Mouse (Mus musculus): ENCODE data around the gene Ppm1h. TPM values are rescaled to one million over a fixed set of nuclear protein-coding genes. Genes with fewer than 3 reads are reported as not detected.

The Ppm1h gene
- polyA plus RNA-seq, 1 experiment from 2014 or later, result 4.9 TPM

DNA sequence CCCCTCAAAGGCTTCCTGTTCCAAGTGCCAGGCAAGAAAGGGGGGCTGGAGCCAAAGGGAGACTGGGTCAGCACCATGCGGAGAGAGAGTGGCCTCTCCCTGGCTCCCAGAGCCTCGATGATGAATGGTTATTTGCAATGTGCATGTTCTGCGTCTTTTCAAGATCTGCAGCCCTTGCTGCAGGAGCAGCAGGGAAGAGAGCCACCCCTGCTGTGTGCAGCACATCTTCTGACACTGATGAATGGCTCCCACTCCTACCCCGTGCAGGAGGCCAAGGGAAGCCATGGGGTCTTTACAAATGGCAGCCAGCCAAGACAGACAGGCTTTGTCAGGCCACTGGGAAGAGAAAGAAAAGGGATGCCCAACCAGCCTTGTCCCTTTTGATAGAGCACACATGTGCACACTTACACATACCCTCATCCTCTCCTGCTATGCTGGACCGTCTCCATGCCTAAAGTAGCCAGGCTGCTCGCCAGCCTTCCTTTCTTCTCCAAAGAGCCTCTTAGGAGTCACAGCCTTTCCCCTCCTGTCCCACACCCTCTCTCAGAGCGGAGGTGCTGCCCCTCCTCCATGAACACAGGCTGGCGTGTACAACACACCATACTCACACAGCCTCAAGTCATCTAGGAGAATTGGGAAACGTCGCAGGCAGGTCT lies 209.1 kb downstream of the Ppm1h start:
- no peak overlapping the region for H3K4me3 ChIP-seq (ENCODE audit: control insufficient read depth in 1 of 2, insufficient read depth in 1 of 2, low read depth in 1 of 2, low read length in 2 of 2)
- H3K27ac ChIP-seq (replicated peaks in 1 of 2; ENCODE audit: control insufficient read depth in 1 of 2, insufficient read depth in 1 of 2, low read depth in 2 of 2, low read length in 2 of 2), result peak overlapping the region; percentile 2 to 57
- peak overlapping the region; percentile 73 for H3K9ac ChIP-seq (ENCODE audit: low read length)
- ATAC-seq (ENCODE audit: insufficient number of reproducible peaks, insufficient read depth, low FRiP score, low read depth), result no peak
- WGBS, result 51% methylated on average over 10 of the region's 10 CpGs
- no peaks in the 10 kb centered on the region for H3K27me3 ChIP-seq (ENCODE audit: control insufficient read depth, insufficient read depth, low read length)
- H3K4me1 ChIP-seq (ENCODE audit: control insufficient read depth in 2 of 2, insufficient read depth in 2 of 2, low read length in 2 of 2), result peaks cover 43 to 55% of the 10 kb centered on the region in 2 experiments
- no peaks in the 10 kb centered on the region for H3K36me3 ChIP-seq (ENCODE audit: control insufficient read depth, insufficient read depth, low read length)
- no peaks in the 10 kb centered on the region for H3K9me3 ChIP-seq (ENCODE audit: control insufficient read depth, low read length)
- no peak overlapping the region for H3K4me2 ChIP-seq (ENCODE audit: low read length)

- ATAC-seq (ENCODE audit: insufficient number of reproducible peaks, insufficient read depth, low FRiP score, low read depth), result no peak
- 0 out of 4 replicates have a peak overlapping the region, but pooled peaks of 1 of the 2 experiments have one; percentile 43 for H3K27ac ChIP-seq (replicated peaks in 1 of 2; ENCODE audit: control insufficient read depth in 1 of 2, insufficient read depth in 1 of 2, low read depth in 2 of 2, low read length in 2 of 2)
- H3K9me3 ChIP-seq (ENCODE audit: control insufficient read depth, low read length), result no peaks in the 10 kb centered on the region
- no peak overlapping the region for H3K9ac ChIP-seq (ENCODE audit: low read length)
- H3K4me1 ChIP-seq (ENCODE audit: control insufficient read depth in 2 of 2, insufficient read depth in 2 of 2, low read length in 2 of 2), result peaks cover 38 to 55% of the 10 kb centered on the region in 2 experiments
- no peak overlapping the region for H3K4me3 ChIP-seq (ENCODE audit: control insufficient read depth in 1 of 2, insufficient read depth in 1 of 2, low read depth in 1 of 2, low read length in 2 of 2)
- no peaks in the 10 kb centered on the region for H3K36me3 ChIP-seq (ENCODE audit: control insufficient read depth, insufficient read depth, low read length)
- H3K4me2 ChIP-seq (ENCODE audit: low read length), result no peak overlapping the region
- no peaks in the 10 kb centered on the region for H3K27me3 ChIP-seq (ENCODE audit: control insufficient read depth, insufficient read depth, low read length)
- 69% methylated on average over 14 of the region's 14 CpGs for WGBS
Observed at GRCm38 (mm10) chr10:122890682-122891350, 212.3 kb downstream of the Ppm1h start.

DNA sequence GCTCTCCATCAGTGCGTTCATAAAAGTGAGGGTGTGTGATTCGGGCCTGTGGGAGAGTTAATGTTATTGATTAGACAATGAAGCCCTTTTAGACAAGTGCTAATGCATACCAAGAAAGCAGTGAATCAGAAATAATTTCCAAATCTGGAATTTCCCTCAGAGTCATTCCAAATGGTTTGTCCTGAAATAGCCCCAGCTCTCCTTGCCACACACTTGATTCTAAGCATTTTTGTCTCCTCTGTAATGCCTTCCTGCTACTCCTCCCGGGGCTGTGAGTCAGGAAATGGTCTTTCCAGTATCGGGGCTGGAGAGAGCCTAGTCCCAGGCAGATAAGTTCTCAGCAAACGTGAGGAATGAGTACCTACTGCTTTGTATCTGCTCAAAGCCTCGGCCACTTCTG lies 212.9 kb downstream of the Ppm1h start:
- Histone ChIP-seq H3K4me1 (ENCODE audit: control insufficient read depth in 2 of 2, insufficient read depth in 2 of 2, low read length in 2 of 2) (peaks cover 33 to 53% of the 10 kb centered on the region in 2 experiments), H3K9me3 (ENCODE audit: control insufficient read depth, low read length) (no peaks in the 10 kb centered on the region), H3K27me3 (ENCODE audit: control insufficient read depth, insufficient read depth, low read length) (no peaks in the 10 kb centered on the region), H3K4me3 (ENCODE audit: control insufficient read depth in 1 of 2, insufficient read depth in 1 of 2, low read depth in 1 of 2, low read length in 2 of 2) (no peak overlapping the region), H3K4me2 (ENCODE audit: low read length) (no peak overlapping the region), H3K9ac (ENCODE audit: low read length) (no peak overlapping the region), H3K27ac (replicated peaks in 1 of 2; ENCODE audit: control insufficient read depth in 1 of 2, insufficient read depth in 1 of 2, low read depth in 2 of 2, low read length in 2 of 2) (peak overlapping the region in 1 of 2 experiments; percentile 31; a peak in 1 of 4 replicates), H3K36me3 (ENCODE audit: control insufficient read depth, insufficient read depth, low read length) (no peaks in the 10 kb centered on the region)
- 44% methylated on average over 6 of the region's 6 CpGs for WGBS
- no peak for ATAC-seq (ENCODE audit: insufficient number of reproducible peaks, insufficient read depth, low FRiP score, low read depth)

GRCm38 (mm10) chr10:122894555-122895069 lies 216.1 kb downstream of the Ppm1h start:
- H3K4me1 ChIP-seq (ENCODE audit: control insufficient read depth in 2 of 2, insufficient read depth in 2 of 2, low read length in 2 of 2), result peaks cover 20 to 37% of the 10 kb centered on the region in 2 experiments
- no peaks in the 10 kb centered on the region for H3K9me3 ChIP-seq (ENCODE audit: control insufficient read depth, low read length)
- peak overlapping the region; percentile 20; the same call in 1 of the 2 replicates for H3K4me2 ChIP-seq (ENCODE audit: low read length)
- H3K9ac ChIP-seq (ENCODE audit: low read length), result no peak overlapping the region
- H3K27me3 ChIP-seq (ENCODE audit: control insufficient read depth, insufficient read depth, low read length), result no peaks in the 10 kb centered on the region
- 32% methylated on average over 12 of the region's 12 CpGs for WGBS
- no peak overlapping the region for H3K4me3 ChIP-seq (ENCODE audit: control insufficient read depth in 1 of 2, insufficient read depth in 1 of 2, low read depth in 1 of 2, low read length in 2 of 2)
- no peaks in the 10 kb centered on the region for H3K36me3 ChIP-seq (ENCODE audit: control insufficient read depth, insufficient read depth, low read length)
- peak overlapping the region; percentile 90 to 93 for H3K27ac ChIP-seq (replicated peaks in 1 of 2; ENCODE audit: control insufficient read depth in 1 of 2, insufficient read depth in 1 of 2, low read depth in 2 of 2, low read length in 2 of 2)
- peak; percentile 79 for ATAC-seq (ENCODE audit: insufficient number of reproducible peaks, insufficient read depth, low FRiP score, low read depth)

DNA sequence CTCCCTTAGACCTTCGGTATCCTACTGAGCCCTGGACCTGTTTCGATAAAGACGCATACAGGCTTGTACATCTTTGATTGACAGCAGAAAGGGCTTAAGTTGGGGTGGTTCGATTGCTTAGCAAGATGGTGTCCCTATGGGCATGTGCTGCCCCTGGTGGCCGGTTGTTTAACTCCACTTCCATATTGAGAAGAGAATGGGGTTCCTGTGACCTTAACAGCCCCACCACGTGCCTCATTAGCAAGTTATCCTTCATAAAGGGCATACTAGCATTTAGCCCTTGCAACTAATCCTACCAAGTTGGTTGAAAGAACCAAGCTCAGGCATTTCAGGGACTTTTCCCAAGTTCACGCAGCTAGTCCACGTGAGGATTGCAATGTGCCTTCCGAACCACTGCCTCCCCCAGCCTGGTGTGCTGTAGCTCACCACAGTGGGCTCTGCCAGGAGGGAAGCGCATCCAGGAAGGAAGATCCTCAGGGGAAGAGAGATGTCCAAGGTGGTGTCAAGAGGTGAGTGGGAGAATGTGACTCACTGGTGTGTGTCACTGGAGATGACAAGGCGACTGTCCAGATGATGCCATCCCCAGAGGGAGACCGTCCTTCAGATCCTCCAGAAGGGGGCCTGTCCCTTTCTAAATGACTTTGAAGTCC lies 216.7 kb downstream of the Ppm1h start:
- Histone ChIP-seq H3K4me2 (ENCODE audit: low read length) (peak overlapping the region; percentile 20; the same call in 1 of the 2 replicates), H3K4me1 (ENCODE audit: control insufficient read depth in 2 of 2, insufficient read depth in 2 of 2, low read length in 2 of 2) (peaks cover 18 to 31% of the 10 kb centered on the region in 2 experiments), H3K36me3 (ENCODE audit: control insufficient read depth, insufficient read depth, low read length) (no peaks in the 10 kb centered on the region), H3K9me3 (ENCODE audit: control insufficient read depth, low read length) (no peaks in the 10 kb centered on the region), H3K27ac (replicated peaks in 1 of 2; ENCODE audit: control insufficient read depth in 1 of 2, insufficient read depth in 1 of 2, low read depth in 2 of 2, low read length in 2 of 2) (peak overlapping the region; percentile 90 to 93), H3K9ac (ENCODE audit: low read length) (no peak overlapping the region), H3K4me3 (ENCODE audit: control insufficient read depth in 1 of 2, insufficient read depth in 1 of 2, low read depth in 1 of 2, low read length in 2 of 2) (no peak overlapping the region), H3K27me3 (ENCODE audit: control insufficient read depth, insufficient read depth, low read length) (no peaks in the 10 kb centered on the region)
- peak; percentile 23; the same call in 1 of the 2 replicates for ATAC-seq (ENCODE audit: insufficient number of reproducible peaks, insufficient read depth, low FRiP score, low read depth)
- WGBS, result 71% methylated on average over 12 of the region's 12 CpGs

DNA sequence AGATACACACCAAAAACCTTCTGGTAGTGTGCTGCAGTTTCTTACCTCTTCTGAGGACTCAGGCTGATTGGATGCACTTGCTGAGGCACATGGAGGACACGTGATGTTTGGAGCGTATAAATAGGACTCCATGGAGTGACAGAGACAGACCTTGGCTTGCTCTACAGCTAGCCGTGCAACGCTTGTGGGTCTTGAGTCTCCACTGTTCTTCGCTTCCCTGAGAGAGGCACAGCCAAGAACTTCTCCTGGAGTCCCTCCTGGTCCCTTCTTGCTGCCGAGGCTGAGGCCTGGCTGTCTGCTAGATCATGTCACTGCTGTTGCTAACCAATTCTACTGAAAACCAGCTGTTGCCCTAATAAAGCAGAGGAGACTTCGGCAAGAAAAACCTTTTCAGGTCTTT lies 221.4 kb downstream of the Ppm1h start:
- Histone ChIP-seq H3K36me3 (ENCODE audit: control insufficient read depth, insufficient read depth, low read length) (no peaks in the 10 kb centered on the region), H3K27me3 (ENCODE audit: control insufficient read depth, insufficient read depth, low read length) (no peaks in the 10 kb centered on the region), H3K9me3 (ENCODE audit: control insufficient read depth, low read length) (no peaks in the 10 kb centered on the region), H3K4me1 (ENCODE audit: control insufficient read depth in 2 of 2, insufficient read depth in 2 of 2, low read length in 2 of 2) (peaks cover 4 to 5% of the 10 kb centered on the region in 2 experiments), H3K4me2 (ENCODE audit: low read length) (no peak overlapping the region), H3K4me3 (ENCODE audit: control insufficient read depth in 1 of 2, insufficient read depth in 1 of 2, low read depth in 1 of 2, low read length in 2 of 2) (no peak overlapping the region), H3K27ac (replicated peaks in 1 of 2; ENCODE audit: control insufficient read depth in 1 of 2, insufficient read depth in 1 of 2, low read depth in 2 of 2, low read length in 2 of 2) (no peak overlapping the region), H3K9ac (ENCODE audit: low read length) (no peak overlapping the region)
- 71% methylated on average over 7 of the region's 7 CpGs for WGBS
- ATAC-seq (ENCODE audit: insufficient number of reproducible peaks, insufficient read depth, low FRiP score, low read depth), result no peak

- Histone ChIP-seq H3K9me3 (ENCODE audit: control insufficient read depth, low read length) (no peaks in the 10 kb centered on the region), H3K27ac (replicated peaks in 1 of 2; ENCODE audit: control insufficient read depth in 1 of 2, insufficient read depth in 1 of 2, low read depth in 2 of 2, low read length in 2 of 2) (no peak overlapping the region), H3K4me1 (ENCODE audit: control insufficient read depth in 2 of 2, insufficient read depth in 2 of 2, low read length in 2 of 2) (peaks cover 0 to under 1% of the 10 kb centered on the region in 2 experiments; a peak in 3 of 4 replicates), H3K9ac (ENCODE audit: low read length) (no peak overlapping the region), H3K4me2 (ENCODE audit: low read length) (no peak overlapping the region), H3K36me3 (ENCODE audit: control insufficient read depth, insufficient read depth, low read length) (no peaks in the 10 kb centered on the region), H3K4me3 (ENCODE audit: control insufficient read depth in 1 of 2, insufficient read depth in 1 of 2, low read depth in 1 of 2, low read length in 2 of 2) (no peak overlapping the region), H3K27me3 (ENCODE audit: control insufficient read depth, insufficient read depth, low read length) (no peaks in the 10 kb centered on the region)
- ATAC-seq (ENCODE audit: insufficient number of reproducible peaks, insufficient read depth, low FRiP score, low read depth), result no peak
- WGBS, result 96% methylated on average over 1 of the region's 1 CpGs
Observed at GRCm38 (mm10) chr10:122900466-122900865, 221.9 kb downstream of the Ppm1h start.

All from heart, embryonic 14.5 days (tissue).